Mouse (Mus musculus) frontal cortex, adult (tissue): ENCODE results near the gene Tmem135.

ENCODE experiments used
- ATAC-seq: cut with Nextera tagmentation; 2 replicates; pipeline ENCODE4 v1.9.2; 2017; ENCODE audit warnings: mild to moderate bottlenecking, moderate library complexity, mixed read lengths; ENCODE audit not compliant: low TSS enrichment

The Tmem135 gene

DNA sequence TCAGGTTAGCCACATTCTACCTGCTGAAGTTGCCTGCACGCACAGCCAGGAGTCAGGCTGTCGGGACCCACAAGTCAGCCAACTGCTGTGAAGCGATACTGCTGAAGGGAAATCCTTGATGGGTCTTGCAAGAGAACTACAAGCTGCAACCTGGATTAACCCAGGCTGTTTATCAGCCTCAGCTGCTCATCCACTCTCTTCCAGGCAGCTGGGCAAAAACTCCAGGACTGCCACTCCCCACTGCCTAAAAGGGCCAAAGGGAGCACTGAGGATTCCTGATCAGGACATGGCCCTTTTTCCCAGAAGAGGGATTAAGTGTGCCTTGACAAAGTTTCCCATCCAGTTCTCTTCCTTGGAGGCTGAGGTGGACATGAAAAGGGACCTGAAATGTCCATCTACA lies 15.0 kb downstream of the Tmem135 start:
- no peak for ATAC-seq

GRCm38 (mm10) chr7:89382892-89383291 lies 21.1 kb downstream of the Tmem135 start:
- ATAC-seq: no peak

DNA sequence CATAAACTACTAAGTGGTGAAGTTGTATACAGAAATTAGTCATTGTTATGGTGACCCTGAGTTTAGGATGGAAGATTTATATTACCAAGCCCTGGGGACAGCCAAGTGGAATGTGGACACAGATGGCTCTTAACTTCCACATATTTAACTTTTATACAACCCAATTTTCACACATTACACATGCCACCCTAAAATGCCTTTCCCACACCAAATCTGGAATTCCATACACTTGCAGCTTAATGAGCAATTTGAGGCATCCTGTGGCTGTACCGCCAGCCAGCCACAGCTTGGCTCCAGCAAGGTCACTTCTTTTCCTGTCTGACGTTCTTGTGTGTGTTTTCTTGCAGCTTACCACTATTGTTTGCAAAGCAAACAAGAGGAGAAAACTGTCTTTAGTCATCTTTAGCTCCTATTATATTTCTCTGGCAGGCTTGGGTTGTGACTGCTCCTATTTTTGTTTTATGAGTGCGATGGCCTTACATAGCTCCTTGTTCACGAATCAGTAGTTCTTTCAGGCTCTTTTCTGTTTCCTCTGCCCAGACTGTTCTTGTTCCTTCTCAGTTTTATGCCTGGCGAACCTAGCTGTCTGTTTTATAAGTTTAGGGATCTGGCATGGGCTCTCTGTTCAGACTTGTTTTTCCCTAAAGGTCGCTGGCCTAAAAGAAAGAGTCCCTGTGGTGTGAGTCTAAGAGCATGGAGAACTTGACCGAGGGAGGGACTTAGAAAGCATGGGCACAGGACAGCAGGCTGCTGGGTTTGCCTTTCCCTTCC lies 22.9 kb downstream of the Tmem135 start:
- ATAC-seq: peak; percentile 34; the same call in 1 of the 2 replicates

- ATAC-seq: no peak
Observed at GRCm38 (mm10) chr7:89371623-89372295, 32.3 kb downstream of the Tmem135 start.

DNA sequence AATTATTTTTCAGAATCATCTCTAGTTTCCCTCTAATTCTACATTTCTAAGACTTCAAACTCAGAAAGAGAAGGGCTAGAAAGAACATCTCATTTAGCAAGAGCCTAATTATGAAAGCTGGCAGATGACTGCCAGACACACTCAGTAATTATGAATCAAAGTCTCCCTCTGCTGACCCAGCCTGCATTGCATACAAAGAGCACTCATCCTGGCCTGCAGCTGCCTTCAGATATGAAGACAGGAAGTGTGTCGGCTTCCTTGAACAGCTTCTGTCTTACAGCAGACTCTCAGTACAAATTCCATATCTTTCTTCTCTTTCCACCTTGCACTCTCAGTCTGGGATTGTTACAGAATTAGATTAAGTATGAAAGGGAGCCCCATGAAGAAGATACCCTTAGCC lies 33.1 kb downstream of the Tmem135 start:
- peak; percentile 67 for ATAC-seq

- ATAC-seq: no peak
Observed at GRCm38 (mm10) chr7:89370086-89370485, 33.9 kb downstream of the Tmem135 start.

GRCm38 (mm10) chr7:89367643-89368042 lies 36.4 kb downstream of the Tmem135 start:
- no peak for ATAC-seq

DNA sequence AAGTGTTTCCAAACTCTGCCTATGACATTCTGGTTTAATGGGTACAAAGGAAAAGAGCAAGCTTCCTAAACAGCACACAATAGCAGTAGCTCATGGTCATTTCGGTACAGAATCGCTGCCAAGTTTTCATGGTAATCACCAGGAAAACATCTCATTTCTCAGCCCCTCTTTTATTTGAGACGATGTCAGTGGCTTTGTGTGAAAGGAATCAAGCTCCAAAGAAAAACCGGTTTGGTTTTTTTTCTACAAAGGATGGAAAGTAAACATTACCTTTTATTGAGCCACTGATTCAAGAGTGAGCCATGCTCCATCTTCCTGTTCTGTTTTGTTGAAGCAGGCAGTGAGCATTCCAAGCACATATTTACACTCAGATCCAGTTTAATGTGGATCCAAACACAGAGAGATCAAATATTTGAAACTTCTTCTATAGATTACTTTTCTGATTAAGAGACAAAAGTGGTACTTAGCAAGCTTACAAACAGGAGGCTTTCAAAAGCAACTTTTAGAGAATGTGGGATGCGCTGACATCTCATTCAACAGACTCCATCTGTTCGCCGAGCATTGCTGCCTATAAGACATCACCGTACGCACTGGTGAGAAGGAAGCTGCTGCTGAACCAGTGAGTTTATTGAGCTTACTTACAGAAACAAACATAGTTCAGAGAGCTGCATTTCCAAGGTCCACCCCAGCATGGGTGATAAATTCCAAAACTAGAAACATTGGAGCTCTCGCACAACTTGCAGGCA lies 38.7 kb downstream of the Tmem135 start:
- ATAC-seq: peak; percentile 93

DNA sequence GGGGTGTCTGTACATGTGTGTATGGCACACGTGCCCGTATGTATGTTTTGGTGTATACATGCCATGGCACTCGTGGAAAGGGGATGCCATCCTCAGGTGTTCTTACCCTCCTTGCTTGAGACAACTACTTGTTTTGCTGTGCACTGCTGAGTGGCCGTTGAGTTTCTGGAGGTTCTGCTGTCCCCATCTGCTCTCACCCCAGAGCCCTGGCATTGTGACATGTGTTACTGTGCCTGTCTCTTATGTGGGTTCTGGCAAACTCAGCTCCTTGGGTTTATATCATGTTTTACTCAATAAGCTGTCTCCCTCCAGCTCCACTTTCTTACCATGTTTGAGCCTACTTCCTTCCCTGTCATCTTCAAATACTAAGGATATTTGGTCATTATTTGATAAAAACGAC lies 40.0 kb downstream of the Tmem135 start:
- no peak for ATAC-seq

GRCm38 (mm10) chr7:89356307-89356706 lies 47.7 kb downstream of the Tmem135 start:
- no peak for ATAC-seq

DNA sequence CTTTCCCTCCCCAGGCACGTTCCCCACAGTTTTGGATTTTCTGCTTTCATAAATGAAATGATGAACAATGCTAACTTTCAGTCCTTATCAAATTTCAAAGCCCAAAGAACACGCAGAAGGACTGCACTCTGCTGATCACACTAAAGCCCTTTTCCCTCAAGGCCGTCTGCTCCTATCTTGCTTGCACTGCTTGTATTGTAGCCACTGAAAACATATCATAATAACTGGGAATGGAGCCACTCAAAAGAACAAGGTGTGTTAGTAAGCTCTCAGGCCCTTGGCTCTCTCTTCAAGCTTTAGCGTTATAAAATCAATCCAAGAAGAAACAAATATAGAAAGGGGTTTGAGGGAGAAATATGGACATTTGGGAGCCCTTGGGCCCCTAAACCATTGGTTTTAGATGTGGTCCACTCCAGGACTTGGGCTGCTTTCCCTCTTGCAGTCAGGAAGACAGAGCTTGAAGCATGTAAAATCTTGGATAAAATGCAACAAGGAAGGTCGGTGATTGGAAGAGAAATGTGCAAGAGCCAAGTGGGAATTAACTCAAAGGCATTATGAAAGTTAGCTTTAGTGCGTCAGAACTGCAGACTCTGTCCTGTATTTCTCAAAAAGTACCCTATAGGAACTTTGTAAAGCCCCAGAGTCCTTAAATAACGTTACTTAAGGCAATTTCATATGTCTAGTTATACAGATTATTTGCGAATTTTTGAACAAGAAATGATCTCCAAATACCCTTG lies 48.3 kb downstream of the Tmem135 start:
- no peak for ATAC-seq

- no peak for ATAC-seq
Observed at GRCm38 (mm10) chr7:89342021-89342420, 62.0 kb downstream of the Tmem135 start.

DNA sequence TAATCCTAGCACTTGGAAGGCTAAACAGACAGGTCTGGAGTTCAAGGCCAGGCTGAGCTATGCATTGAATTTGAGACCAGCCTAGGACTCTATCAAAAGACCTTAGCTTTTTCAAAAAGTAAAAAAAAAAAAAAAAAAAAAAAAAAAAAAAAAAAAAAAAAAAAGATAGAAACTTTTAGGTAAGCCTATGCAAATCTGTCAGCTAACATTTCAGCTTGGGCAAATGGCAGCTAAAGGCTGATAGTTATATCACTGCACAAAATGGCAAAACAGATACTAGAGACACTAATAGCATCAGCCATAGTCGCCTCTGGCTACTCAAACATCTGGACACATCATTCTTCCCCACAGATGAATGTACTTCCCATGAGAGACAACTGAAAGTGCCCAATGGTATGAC lies 64.2 kb downstream of the Tmem135 start:
- ATAC-seq: no peak

DNA sequence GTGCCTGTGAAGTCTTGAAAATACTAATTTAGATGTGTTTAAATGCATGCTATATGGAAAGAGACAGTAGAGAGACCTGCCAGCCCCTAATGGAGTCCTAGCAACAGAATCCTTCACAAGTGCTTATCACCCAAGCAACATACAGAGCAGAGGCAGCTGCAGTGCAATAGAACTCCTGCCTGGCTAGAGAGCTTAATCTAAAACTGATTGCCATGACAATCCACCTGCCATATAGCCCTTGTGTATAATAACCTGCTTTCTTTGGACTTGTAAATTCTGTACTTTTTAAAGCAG lies 64.9 kb downstream of the Tmem135 start:
- ATAC-seq: peak; percentile 68

DNA sequence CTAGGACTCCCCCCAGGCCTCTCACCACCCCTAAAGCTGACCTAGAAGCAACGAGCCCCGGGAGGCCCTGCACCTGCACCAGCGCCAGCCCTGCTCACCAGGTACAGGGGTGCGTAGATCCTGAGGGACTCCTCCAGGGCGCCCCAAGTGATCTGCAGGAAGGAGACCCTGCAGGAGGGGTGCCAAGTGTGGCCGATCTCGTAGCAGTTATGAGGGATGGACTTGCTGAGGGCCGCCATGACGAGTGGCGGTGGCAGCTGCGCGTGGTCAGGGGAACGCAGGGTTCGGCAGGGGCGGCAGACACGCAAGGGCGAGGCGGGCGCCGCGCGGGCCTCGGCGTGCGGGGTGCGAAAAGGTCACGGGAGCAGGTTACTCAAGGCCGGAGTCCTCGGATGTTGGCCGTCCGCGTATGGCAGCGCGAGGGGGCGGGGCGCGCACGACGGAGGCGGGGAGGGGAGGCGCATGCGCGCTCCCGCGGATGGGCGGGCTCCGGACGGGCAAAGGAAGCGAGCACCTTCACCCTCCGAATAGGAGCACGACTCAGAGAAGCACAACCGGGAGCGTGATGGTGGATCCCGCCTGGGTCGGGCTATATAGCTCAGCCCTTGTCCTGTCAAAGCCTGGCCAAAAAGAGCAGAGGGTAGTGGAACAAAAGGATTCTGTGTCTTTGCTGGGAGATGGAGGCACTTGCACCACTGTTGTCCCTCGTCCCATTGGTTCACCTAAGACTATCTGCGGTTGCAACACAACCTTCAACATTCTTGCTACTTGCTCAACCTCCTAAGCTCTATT lies 65.5 kb downstream of the Tmem135 start:
- peak; percentile 90 for ATAC-seq

DNA sequence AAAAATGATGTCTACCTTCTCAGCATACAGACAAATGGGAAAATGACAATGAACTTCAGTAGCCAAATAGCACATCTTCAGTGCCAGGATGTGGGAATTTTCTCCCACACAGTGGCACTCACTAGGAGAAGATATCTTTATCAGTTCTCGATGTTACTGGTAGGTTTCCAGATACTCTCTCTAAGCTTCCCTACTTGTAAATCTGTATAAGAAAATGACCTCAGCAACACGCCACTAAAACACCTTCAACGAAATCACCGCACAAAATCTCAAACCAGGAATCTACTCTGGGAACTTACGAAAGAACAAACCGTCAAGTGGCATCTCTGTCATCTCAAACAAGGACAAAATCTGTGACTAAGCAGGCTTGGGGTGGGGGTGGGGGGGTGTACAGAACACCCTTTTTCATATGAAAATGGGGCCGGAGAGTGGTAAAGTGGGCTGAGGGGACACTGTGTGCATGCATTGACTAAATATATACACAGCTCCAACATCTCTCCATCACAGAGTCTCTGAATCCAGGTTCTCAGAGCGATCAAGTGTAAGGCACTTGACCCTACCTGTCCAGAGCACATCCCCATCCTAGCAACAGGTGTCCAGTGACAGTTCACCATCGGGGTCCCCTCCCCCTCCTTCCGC lies 66.2 kb downstream of the Tmem135 start:
- peak; percentile 11; the same call in 1 of the 2 replicates for ATAC-seq

GRCm38 (mm10) chr7:89336434-89336833 lies 67.6 kb downstream of the Tmem135 start:
- no peak for ATAC-seq

DNA sequence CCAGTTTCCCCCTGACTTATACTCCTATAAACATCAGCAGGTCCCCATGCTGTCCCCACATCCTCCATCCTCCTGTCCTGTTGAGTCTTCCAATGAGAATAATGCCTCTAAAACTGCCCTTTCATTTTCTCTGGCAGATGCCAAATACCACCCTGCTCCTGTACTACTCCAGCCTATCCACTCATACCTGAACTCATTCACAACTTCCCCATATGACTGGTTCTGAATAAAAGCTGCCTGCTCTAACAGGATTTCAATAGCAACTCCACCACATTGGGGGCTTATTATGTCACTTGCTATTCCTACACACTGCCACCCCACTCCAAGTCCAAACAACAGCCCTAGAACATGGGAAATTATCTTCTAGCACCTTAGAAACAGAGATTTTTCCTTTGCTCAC lies 68.7 kb downstream of the Tmem135 start:
- ATAC-seq: no peak

- no peak for ATAC-seq
Observed at GRCm38 (mm10) chr7:89329896-89330295, 74.1 kb downstream of the Tmem135 start.

- ATAC-seq: no peak
Observed at GRCm38 (mm10) chr7:89327731-89328130, 76.3 kb downstream of the Tmem135 start.

DNA sequence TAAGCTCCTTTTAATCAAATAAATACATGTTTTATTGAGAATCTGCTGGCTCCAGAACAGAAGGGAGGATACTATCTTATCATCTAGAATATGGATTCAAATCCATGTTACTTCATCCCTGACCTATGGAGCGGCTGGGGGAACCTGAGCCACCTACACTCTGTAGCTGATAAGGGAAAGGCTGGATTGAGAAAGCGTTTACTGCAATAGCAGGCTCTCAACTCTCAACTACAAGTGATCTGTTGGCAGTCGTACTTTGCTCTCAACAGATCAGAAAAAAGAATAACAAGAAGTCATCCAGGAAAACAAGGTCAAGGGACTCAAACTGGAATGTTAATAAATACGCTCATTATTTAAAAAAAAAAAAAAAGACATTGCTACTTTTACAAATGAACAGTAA lies 77.3 kb downstream of the Tmem135 start:
- no peak for ATAC-seq
